Mouse (Mus musculus) ES-Bruce4 (cell line): ENCODE results near the gene Wrap73.

Source experiments
- CTCF ChIP-seq: IDR thresholded peaks from one replicate; pipeline ENCODE4 v1.8.1; 2011; ENCODE audit warnings: low read depth, low read length
- POLR2A ChIP-seq: IDR thresholded peaks from one replicate; pipeline ENCODE4 v1.8.1; 2011; ENCODE audit warnings: low read length; ENCODE audit not compliant: insufficient read depth

- TF ChIP-seq POLR2A = no peak
- TF ChIP-seq CTCF = no peak
These were observed 46.1 kb upstream of the Wrap73 start for GRCm38 (mm10) chr4:154096111-154096510.
